Mouse (Mus musculus) right cerebral cortex, postnatal 14 days (tissue): ENCODE data around the gene Keap1.
"Not testable (repeated sequence)": the region's sequence is repeated elsewhere in the genome, so short reads cannot be mapped to it uniquely, and the experiment has no call there.

ENCODE experiments used
- DNase-seq: peaks from one replicate; pipeline ENCODE4 v3.0.0; 2022

Keap1 gene

GRCm38 (mm10) chr9:21227342-21227741, 11.8 kb downstream of the Keap1 start:
- no peak for DNase-seq

- DNase-seq, result no peak
Measured at GRCm38 (mm10) chr9:21225415-21225758, 13.8 kb downstream of the Keap1 start.

DNA sequence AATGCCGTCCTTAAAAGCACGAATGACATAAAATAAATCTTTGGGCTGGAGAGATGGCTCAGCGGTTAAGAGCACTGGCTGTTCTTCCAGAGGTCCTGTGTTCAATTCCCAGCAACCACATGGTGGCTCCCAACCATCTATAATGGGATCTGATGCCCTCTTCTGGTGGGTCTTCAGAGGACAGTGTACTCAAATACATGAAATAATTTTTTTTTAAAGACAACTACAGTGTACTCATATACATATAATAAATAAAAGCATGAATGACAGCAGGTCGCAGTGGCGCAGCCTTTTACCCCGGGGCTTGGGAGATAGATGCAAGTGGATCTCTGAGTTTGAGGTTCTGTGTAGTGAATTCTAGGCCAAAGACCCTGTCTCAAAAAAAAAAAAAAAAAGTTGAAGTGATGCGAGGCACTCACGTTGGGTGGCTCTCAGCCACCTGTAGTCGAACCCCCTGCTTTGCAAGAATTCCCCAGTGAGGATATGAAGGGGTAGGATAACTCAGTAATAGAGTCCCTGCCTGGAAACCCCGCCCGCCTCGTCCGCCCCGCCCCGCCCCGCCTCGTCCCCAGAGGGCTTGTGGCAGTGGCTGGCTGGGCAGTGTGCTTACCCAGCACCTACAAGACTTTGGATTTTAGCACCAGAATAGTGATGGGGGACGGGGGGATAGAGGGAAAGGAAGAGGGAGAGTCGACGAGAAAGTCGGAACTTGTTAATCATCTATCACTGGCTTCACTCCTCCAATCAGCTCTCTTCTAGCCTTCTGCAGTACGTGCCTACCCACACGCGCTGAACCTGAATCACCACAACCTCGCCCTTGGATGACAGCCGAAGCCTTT, 14.4 kb downstream of the Keap1 start:
- DNase-seq, result no peak

DNA sequence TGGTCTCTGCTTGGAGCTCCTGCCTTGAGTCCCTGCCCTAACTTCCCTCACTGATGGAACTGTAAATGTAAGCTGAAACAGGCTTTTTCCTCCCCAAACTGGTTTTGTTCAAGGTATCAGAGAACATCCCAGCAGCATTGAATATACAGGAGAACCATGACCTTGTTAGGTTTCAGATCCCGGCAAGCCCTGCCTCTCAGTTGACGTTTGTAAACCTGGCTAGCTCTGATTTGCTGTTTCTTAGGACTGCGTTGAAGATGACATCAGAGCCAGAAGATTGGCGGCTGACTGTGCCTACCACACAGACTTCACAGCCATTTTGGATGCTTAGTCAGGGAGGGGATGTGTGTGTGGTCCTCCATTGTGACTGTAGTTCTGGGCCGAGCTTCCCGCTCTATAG, 15.3 kb downstream of the Keap1 start:
- DNase-seq, result no peak

- not testable (repeated sequence) for DNase-seq
Measured at GRCm38 (mm10) chr9:21223490-21223889, 15.7 kb downstream of the Keap1 start.

GRCm38 (mm10) chr9:21221383-21221929, 17.7 kb downstream of the Keap1 start:
- no peak for DNase-seq

DNA sequence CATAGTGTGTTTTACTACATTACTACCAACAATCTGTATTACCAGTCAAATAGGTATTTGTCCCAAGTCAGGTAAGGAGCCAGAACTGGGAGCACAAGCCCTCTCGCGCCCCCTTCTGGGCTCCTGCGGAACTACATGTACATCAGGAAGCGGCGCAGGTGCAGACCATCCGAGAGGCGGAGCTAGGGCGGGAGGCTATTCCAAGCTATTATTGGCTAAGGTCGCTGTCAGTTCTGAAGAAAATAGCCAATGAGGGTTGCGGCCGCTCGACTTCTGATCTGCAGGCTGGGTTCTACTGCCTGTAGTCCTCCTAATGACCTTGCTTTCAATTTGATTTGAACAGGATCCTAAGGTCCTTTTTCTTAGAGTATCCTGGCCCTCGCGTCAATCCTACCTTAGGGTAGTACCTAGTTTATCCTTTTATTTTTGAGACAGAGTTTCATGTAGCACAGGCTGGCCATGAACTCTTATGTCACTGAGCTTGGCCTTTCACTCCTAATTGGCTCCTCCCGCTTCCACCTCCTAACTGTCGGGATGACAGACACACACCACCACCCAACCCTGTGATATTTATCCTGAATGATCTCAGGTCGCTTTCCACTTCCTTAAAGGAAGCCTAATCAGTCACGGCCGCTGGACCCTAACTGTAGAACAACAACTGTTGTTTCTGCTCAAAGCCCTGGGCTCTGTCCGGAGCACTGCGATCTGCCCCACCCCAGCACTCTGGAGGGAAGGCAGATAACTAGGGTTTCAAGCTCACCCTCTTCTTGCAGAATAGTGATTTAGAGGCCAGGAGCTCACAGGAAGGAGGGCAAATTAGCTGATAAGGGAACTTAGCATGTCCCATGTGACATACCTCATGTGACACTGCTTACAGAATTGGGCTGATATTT, 18.4 kb downstream of the Keap1 start:
- peak; percentile 88 for DNase-seq

DNA sequence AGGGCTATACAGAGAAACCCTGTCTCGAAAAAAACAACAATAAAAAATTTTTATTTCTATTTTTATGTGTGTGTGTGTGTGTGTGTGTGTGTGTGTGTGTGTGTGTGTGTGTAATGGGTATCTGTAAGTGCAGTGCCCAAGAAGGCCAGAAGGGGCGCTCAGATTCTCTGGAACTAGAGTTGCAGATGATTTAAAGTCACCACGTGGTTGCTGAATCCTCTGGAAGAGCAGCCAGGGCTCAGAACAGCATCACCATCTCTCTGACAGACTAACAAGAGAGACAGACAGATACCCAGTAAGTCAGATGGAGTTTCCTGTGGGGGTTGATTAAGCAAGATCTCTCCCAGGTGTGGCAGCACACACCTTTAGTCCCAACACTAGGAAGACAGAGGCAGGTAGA, 19.3 kb downstream of the Keap1 start:
- no peak for DNase-seq

GRCm38 (mm10) chr9:21216050-21216841, 22.9 kb downstream of the Keap1 start:
- peak; percentile 57 for DNase-seq

DNA sequence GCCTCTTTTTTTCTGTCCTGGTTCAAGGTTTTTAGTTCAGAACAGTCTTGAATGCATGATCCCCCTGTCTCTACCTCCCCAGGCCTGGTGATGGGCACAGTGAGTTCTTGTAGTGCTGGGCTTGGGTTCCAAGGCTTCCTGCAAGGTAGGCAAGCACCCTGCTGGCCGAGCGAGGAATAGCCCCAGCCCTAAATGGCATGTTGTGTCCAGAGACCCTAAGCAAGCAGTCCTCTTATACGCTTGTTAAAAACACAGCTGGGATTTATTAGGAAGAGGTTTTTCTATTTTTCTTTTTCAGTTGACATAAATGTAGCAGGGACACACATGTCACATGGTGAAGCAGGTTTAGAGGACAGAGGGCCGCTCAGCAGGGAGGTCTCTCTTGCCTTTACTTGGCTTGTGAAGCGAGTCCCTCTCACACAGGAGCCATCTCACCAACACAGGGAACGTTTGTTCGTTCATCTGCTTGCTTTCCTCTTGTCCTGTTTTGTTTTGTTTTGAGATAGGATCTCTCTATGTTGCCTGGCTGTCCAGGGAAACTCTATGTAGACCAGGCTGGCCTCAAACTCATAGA, 25.5 kb downstream of the Keap1 start:
- no peak for DNase-seq

- DNase-seq, result no peak
Measured at GRCm38 (mm10) chr9:21211624-21212023, 27.5 kb downstream of the Keap1 start.

- DNase-seq, result no peak
Measured at GRCm38 (mm10) chr9:21210821-21211220, 28.3 kb downstream of the Keap1 start.

DNA sequence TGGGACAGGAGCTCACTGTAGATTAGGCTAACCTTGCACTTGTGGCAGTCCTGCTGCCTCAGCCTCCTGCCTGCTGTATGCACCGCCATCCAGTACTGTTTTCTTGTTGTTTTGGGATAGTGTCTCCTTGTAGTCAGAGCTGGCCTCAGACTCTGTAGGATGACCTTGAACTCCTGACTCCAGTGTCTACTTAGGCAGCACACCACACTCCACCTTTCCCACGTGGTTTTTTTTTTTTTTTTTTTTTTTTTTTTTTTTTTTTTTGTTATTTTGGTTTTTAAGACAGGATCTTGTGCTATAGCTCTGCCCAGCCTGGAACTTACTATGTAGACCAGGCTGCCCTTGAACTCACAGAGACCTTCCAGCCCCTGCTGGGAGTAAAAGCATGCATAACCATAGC, 30.5 kb downstream of the Keap1 start:
- no peak for DNase-seq

DNA sequence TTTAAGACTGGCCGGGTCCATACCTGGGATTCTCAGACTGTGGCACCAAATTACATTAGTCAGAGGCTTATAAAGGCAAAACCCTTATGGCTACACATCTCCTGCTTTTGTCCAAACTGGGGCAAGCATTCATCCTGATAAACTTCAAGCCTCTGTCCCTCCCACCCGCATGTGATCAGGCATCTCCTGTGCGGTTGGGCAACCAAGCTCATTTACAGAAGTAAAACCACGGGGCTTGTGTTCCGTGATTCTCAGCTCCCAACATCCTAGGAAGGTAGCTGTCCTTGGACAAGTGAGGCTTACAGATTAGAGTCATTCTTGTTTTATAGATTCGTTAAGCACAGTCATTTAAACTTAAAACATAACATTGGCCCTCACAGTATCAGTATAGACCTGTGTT, 32.3 kb downstream of the Keap1 start:
- no peak for DNase-seq

DNA sequence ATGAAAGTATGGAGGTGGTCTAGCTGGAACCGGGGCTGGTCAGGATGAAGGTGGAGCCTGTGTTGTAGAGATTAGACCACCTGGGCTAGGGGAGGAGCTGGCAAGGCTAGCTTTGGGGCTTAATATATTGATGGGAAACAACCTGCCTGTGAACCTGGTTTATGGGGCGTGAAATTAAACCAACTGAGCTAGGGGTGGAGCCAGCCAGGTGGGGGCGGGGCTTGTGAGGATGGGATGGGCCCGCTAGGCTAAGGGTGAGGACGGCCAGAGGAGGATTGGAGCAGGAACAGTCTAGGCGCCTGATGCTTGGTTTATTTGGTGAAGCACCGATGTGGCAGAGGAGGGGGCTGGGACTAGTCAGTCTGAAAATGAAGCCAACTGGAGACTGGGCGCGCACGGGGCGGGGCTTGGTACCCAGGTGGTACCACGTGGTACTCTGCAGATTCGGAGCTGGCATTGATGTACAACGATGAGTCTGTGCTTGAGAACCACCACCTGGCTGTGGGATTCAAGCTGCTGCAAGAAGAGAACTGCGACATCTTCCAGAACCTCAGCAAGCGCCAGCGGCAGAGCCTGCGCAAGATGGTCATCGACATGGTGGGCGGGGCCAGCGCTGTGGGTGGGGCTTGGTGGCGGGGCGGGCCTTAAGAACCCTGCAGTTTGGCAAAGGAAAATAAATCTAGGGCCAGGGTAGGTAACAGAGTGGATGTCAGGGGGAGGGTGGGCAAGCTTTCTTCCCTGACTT, 34.5 kb downstream of the Keap1 start:
- DNase-seq, result peak; percentile 42

GRCm38 (mm10) chr9:21204156-21204527, 35.0 kb downstream of the Keap1 start:
- DNase-seq, result no peak

GRCm38 (mm10) chr9:21198960-21199359, 40.2 kb downstream of the Keap1 start:
- DNase-seq, result no peak

- peak; percentile 74 for DNase-seq
Measured at GRCm38 (mm10) chr9:21197981-21198380, 41.2 kb downstream of the Keap1 start.

GRCm38 (mm10) chr9:21196521-21197433, 42.4 kb downstream of the Keap1 start:
- DNase-seq, result peak; percentile 72

DNA sequence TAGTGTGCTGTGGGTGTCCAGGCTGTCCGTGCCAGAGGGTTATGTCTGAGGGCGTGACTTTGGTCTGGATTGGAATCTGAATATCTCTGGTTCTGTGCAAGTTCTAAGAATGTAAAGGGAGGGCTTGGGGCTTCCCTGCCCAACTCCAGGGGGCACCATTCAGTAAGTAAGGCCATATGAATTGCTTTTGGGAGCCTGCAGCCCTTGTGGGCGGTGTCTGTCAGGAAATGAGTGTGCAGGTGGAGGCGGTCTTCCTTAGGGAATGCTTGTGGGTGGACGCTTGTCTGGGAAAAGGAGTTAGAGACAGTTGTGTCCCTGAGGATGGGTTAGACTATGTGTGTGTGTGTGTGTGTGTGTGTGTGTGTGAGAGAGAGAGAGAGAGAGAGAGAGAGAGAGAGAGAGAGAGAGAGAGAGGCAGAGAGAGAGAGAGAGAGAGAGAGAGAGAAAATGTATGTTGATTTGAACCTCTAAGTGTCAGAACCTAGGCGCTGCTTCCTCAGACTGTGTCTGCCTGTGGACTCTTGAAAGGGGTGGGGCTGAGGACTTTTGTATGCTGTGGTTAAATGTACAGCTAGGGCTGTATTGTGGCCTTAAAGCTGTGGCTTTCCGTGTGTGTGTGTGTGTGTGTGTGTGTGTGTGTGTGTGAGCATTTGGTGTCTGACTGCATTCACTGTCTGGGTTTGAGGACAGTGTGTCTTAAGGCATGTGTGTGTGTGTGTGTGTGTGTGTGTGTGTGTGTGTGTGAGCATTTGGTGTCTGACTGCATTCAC, 43.2 kb downstream of the Keap1 start:
- DNase-seq, result peak; percentile 39
